Mouse (Mus musculus) left cerebral cortex, postnatal 10 days (tissue): Measurements from ENCODE around the gene Serpinb6a. TPM values are rescaled to one million over a fixed set of nuclear protein-coding genes. Genes with fewer than 3 reads are reported as not detected.
A peak's percentile ranks its signal among the peaks of the same experiment; 100 is the strongest.
"Not testable (repeated sequence)": the region's sequence is repeated elsewhere in the genome, so short reads cannot be mapped to it uniquely, and the experiment has no call there.

Experiments used
- DNase-seq, 2 experiments: peaks; one replicate each; pipeline ENCODE4 v3.0.0; 2021 to 2022; ENCODE audit warnings: low spot score in 2 of 2, mixed read lengths in 1 of 2; ENCODE audit errors: extremely low spot score in 1 of 2
- intact Hi-C: fragments of 180-260 bp; cut with DNase I; formaldehyde crosslinking; loops from one replicate; pipeline ENCODE4 v1.15.1; 2025
- total RNA-seq, 2 experiments: library from RNA; stranded (reverse); gene quantifications; 2 replicates each; pipeline ENCODE4 v1.2.3; 2021

Serpinb6a gene
- total RNA-seq, 2 experiments from 2014 or later = 37.6 to 41.9 TPM

- no peak for DNase-seq
- intact Hi-C loops = no loop called here
Observed at GRCm38 (mm10) chr13:34007234-34007633, 4.6 kb upstream of the Serpinb6a start.

- intact Hi-C loops = no loop called here
- DNase-seq = peak in 1 of 2 experiments; percentile 11
Observed at GRCm38 (mm10) chr13:34003058-34003457, 464 bp upstream of the Serpinb6a start.

- DNase-seq = peak; percentile 42 to 81
- intact Hi-C loops = no loop called here
Observed at GRCm38 (mm10) chr13:33995197-33995596, 7.4 kb downstream of the Serpinb6a start.

- DNase-seq = no peak
- intact Hi-C loops = no loop called here
Observed at GRCm38 (mm10) chr13:33989625-33990024, 13.0 kb downstream of the Serpinb6a start.

GRCm38 (mm10) chr13:33966574-33966973, 36.0 kb downstream of the Serpinb6a start:
- intact Hi-C loops = no loop called here
- no peak for DNase-seq

- intact Hi-C loops = no loop called here
- DNase-seq = no peak
Observed at GRCm38 (mm10) chr13:33966025-33966412, 36.6 kb downstream of the Serpinb6a start.

GRCm38 (mm10) chr13:33965056-33966024, 37.3 kb downstream of the Serpinb6a start:
- no peak for DNase-seq
- intact Hi-C loops = no loop called here

- intact Hi-C loops = no loop called here
- DNase-seq = peak; percentile 48 to 73
Observed at GRCm38 (mm10) chr13:33964206-33965046, 38.2 kb downstream of the Serpinb6a start, which contains the start of gene Nqo2. TSS of gene Nqo2 (plus strand) at chr13:33964687.

- intact Hi-C loops = no loop called here
- no peak for DNase-seq
Observed at GRCm38 (mm10) chr13:33959771-33960170, 42.8 kb downstream of the Serpinb6a start.

GRCm38 (mm10) chr13:33956571-33957421, 45.8 kb downstream of the Serpinb6a start:
- no peak for DNase-seq
- intact Hi-C loops = loop anchor here (2.0 kb wide), 1 partner anchor 40 kb away; no protein-coding TSS in a partner anchor

- intact Hi-C loops = no loop called here
- DNase-seq = no peak
Observed at GRCm38 (mm10) chr13:33952947-33953346, 49.6 kb downstream of the Serpinb6a start.

GRCm38 (mm10) chr13:33952075-33952449, 50.5 kb downstream of the Serpinb6a start:
- DNase-seq = no peak
- intact Hi-C loops = no loop called here

- intact Hi-C loops = no loop called here
- no peak for DNase-seq
Observed at GRCm38 (mm10) chr13:33951308-33952074, 51.1 kb downstream of the Serpinb6a start.

GRCm38 (mm10) chr13:33942212-33942779, 60.3 kb downstream of the Serpinb6a start:
- peak in 1 of 2 experiments; percentile 31 for DNase-seq
- intact Hi-C loops = no loop called here

GRCm38 (mm10) chr13:33941288-33941808, 61.2 kb downstream of the Serpinb6a start:
- DNase-seq = no peak
- intact Hi-C loops = no loop called here

GRCm38 (mm10) chr13:33937587-33937986, 65.0 kb downstream of the Serpinb6a start:
- intact Hi-C loops, DNase-seq: not testable (repeated sequence)

- DNase-seq = no peak
- intact Hi-C loops = no loop called here
Observed at GRCm38 (mm10) chr13:33937151-33937550, 65.4 kb downstream of the Serpinb6a start.
